Mouse (Mus musculus) erythroid progenitor cell, adult 5-6 weeks (primary cell): ENCODE data around the gene Dcun1d3. TPM values are rescaled to one million over a fixed set of nuclear protein-coding genes. Genes with fewer than 3 reads are reported as not detected.

Experiments used
- ATAC-seq: replicated peaks from 2 replicates; pipeline ENCODE4 v1.8.0; 2016; ENCODE audit warnings: moderate number of reproducible peaks, mild to moderate bottlenecking, moderate TSS enrichment, inconsistent platforms; ENCODE audit not compliant: poor library complexity, low FRiP score, severe bottlenecking
- total RNA-seq, 2 experiments: library from RNA; stranded (forward) in 1 of 2; stranded (reverse) in 1 of 2; fragments of 150-400 nt in 1 of 2; fragments of 186-747, 209-891 nt in 1 of 2; gene quantifications; 2 replicates each; pipeline versions ENCODE4 v1.2.3 to v1.2.4; 2015 to 2017; ENCODE audit warnings: low replicate concordance in 2 of 2

Gene Dcun1d3
- total RNA-seq (2015; ENCODE audit: low replicate concordance) (0.84 and 6.1 TPM in 2 replicates), total RNA-seq (2017; ENCODE audit: low replicate concordance) (1.4 and 2.8 TPM in 2 replicates)

DNA sequence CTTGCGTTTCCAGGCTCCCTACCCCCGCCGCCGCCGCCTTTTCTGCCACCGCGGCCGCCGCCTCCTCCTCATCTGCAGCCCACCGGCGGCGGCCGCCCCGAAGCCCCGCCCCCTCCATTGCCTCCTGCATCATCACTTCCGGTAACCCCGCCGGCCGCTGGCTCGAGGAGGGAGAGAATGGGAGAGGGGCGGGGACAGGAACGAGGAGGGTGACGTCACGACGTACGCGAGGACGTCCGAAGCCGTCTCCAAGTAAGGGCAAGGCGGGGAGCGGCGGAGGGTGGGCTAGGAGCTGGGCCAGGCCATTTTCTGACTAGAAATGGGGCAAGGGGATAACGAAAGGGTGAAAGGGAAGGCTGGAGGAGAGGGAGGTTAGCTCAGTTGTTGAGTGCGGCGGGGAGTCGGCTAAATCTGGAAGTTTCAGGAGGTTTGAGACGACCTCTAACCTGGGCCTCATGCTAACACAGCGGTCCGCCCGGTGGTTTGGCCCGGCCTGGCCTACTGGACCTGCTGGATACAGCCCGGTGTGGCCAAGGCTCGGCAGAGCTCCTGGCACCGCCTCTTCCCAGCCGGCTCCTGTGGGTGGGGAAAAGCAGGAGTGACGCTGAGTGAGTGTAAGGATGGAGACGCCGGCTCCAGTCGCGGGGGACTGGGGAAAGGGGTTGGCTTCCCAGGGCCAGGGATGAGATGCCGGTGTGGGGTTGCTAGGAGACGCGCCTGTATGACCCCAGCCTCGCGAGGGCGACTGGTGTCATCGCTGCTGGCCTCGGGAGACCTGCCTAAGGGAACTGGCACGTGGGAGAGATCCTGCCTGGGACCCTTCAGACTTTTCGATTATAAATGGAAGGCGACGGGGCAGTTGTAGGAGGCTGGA is at the start of gene Dcun1d3, which contains the start of gene Lyrm1:
TSS of gene Dcun1d3 (minus strand) at position 660 of the 874 bp plus-strand sequence.
TSS of gene Lyrm1 (plus strand) at position 223 of the 874 bp plus-strand sequence.
- ATAC-seq = peak; percentile 99

- ATAC-seq = no peak
These were observed 45.5 kb upstream of the Dcun1d3 start for GRCm38 (mm10) chr7:119941569-119941968.

DNA sequence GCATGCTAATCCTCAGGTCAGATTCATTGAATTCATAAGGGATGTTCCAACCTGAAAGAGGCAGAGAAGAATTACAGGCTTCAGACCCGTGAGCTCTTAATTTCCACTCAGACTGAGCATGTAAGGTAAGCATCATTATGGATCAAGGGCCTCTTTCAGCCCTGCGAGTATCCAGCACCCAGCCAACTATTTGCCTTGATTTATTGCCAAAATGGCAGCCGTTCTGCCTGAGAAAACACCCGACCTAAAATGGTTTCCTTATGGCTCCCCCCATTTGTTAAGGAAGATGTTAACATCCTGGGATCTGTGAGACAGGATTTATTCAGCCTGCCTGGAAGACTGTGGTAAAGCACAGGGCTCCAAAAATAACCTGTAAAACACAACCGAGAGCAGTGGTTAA is 40.9 kb upstream of the Dcun1d3 start:
- ATAC-seq = no peak

- no peak for ATAC-seq
These were observed 40.2 kb upstream of the Dcun1d3 start for GRCm38 (mm10) chr7:119936321-119936720.

DNA sequence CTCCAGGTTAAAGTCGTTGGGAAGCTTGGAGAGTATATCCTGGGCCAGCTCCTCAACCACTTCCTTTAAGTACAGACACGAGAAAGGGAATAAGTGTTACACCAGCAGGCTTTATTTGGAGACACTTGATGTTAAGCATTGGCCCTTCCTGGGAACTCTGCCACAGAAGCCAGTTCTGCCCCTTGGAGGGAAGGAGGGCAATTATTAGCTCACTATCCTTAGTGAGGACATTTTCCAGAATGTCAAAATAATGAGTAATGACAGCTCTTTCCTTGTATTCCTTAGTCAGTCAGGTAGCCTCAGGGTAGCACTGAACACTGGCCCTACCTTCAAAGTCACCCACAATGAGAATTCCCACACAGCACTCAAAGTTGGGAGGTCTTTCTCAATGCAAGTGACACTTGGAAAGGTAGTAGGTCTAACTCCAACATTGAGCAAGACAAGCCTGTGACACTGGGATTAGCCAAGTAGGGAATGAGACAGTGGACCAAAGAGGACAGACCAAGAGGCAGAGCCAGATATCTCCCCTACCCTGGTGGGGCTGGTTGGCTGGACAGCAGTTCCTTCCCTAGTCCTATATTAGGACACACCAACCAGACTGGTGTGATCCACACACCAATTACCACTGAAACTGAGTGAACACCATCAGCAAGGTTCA is 32.8 kb upstream of the Dcun1d3 start:
- ATAC-seq = no peak

- ATAC-seq = no peak
These were observed 25.0 kb upstream of the Dcun1d3 start for GRCm38 (mm10) chr7:119921054-119921453.

GRCm38 (mm10) chr7:119920457-119920856 is 24.4 kb upstream of the Dcun1d3 start:
- no peak for ATAC-seq

DNA sequence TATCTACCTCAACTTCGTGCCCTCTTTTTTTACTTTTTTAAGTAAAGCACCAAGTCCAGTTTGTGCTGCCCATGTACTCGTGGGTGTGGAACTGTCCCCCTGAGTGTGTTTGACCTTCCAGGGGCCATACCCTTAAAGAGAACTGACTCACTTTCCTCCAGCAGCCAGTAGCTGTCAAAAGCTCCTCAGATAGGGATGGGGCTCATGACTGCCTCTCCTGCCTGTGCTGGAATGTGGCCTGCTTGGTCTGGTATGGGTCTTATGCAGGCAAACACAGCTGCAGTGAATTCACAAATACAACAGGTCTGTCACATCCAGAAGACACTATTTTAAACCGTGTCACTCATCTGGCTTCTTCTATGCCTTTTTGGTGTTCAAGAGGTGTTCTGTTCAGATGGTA is 15.6 kb upstream of the Dcun1d3 start:
- no peak for ATAC-seq

DNA sequence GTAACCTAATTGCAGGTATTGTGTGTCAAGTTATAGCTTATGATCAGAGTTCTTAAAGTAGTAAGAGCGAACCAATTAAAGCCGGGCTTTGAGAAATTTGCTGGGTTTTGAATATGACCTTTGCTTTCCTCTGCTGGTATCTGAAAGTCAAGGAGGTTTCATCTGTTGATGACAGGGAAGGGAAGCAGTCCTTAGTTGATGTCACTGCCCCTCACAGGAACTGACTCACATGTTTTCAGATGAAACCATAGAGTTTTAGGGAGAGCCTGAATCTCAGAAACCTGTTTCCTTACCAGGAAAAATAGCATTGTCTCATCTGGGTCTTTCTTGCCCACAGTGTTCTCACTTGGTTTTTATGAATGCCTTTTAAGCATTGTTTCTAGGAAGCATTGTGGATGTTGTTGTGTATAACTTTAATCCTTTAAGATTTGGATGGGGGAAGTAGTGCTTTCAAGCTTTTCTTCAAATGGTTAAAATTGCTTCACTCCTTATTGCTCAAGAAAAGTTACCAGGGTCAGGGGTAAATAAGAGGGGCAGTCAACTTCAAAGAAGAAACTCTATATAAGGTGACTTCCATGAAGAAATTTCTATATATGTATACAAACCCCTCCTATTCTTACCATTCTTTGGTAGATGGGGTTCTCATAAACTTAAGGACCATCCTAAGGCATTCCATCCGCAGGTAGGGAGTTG is 10.6 kb upstream of the Dcun1d3 start:
- no peak for ATAC-seq

- ATAC-seq = no peak
These were observed 3.4 kb upstream of the Dcun1d3 start for GRCm38 (mm10) chr7:119899386-119900057.

DNA sequence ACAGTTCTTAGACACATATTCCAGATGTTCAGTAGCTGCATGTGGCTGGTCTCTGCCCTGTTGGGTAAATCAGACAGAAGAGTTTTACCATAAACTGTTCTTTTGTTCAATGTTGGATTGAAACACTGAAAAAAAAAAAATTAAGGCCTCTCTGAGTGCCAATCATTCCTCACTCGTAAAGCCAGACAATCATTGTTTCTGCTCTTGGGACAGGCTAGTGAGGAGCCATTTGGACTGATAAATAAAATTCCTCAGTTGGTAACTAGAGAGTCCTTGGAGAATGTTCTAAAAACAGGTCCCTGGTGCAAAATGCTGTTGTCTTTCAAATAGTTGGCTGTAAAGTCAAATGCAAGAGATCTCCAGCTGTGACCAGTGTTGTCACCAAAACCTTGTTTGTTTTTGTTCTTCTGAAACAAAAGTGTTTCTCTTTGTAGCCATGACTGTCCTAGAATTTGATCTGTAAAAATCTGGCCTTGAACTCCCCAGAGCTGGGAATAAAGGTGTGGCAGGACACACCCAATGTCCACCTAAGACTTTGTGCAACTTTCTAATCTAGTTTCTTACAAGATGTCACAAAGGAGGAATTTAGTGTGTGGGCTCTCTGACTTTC is 2.3 kb upstream of the Dcun1d3 start:
- ATAC-seq = no peak

DNA sequence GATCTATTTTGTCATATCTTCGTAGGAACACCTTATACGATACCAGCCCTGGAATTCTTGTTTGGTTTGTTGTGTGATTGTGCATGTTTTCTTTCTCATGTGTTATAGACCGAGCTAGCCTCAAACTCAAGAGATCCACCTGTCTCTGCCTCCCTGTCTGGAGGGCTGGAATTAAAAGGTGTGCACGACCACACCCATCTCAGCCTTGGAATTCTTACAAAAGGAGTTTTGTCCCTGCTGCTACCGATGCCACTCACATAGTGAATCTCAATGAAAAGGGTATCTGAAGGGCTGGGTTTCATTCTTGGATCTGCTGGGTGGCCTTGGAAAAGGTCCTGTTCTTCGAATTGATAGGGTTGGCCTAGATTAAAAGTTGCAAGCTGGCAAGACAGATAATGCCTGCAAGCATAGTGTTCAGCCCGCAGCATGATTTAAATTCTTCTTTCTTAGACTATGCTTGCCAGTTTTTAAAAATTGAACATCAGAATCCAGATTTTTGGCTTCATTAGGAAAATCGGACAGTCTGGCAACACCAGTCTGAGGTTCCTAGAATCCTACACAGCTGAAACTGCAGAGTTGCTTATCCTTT is 1.5 kb upstream of the Dcun1d3 start:
- ATAC-seq = no peak

GRCm38 (mm10) chr7:119894818-119895544 is 1.1 kb downstream of the Dcun1d3 start:
- no peak for ATAC-seq

GRCm38 (mm10) chr7:119892742-119893141 is 3.4 kb downstream of the Dcun1d3 start:
- no peak for ATAC-seq

GRCm38 (mm10) chr7:119892198-119892597 is 3.9 kb downstream of the Dcun1d3 start:
- no peak for ATAC-seq

DNA sequence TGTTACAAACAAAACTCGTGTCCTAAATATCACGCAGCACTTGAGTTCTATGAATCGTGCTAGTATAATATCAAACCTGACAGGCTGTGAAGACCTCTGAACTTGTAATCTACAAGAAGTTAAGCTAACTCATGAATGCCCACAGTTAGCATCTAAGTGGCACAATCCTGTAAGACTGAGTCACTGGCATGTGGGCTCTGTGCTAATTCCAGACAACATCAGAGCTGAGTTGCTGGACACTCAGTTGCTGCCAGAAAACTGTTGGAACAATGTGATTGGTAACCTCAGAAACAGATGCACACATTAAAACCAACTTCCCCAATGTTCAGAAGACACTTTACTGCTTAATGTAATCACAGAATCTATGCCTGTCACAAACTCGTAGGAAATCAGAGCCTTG is 8.2 kb downstream of the Dcun1d3 start:
- ATAC-seq = no peak

GRCm38 (mm10) chr7:119881229-119881628 is 14.9 kb downstream of the Dcun1d3 start:
- ATAC-seq = no peak

GRCm38 (mm10) chr7:119880345-119880744 is 15.8 kb downstream of the Dcun1d3 start:
- ATAC-seq = no peak
